Mouse (Mus musculus): ENCODE results near the gene Gm21679. TPM values are rescaled to one million over a fixed set of nuclear protein-coding genes. Genes with fewer than 3 reads are reported as not detected.
"Not testable (repeated sequence)": the region's sequence is repeated elsewhere in the genome, so short reads cannot be mapped to it uniquely, and the experiment has no call there.

Gene Gm21679
- not detected in 2 replicates for polyA plus RNA-seq (2012; ENCODE audit: insufficient read depth, low replicate concordance)

DNA sequence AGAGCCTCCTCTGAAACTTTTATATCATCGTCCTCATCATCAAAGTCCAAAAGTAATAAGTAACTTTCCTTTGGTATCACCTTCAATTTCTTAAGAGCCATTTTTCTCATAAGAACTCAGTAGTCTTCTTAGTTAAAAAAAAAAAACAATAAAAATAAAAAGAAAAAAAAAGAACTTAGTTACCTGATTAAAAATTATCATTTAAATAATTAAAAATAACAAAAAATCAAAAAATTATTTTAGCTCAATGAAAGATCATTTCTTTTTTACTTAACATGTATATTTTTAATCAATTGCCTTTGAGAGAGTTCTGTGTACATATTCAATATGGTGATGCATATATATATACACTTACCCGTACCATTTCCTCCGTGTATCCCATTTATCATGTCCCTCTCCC is at the start of gene Gm21679:
Gene Gm21679 (minus strand): TSS at position 101 of the 400 bp plus-strand sequence.
- not testable (repeated sequence) for H3K27me3 ChIP-seq (replicated peaks); H3K4me1 ChIP-seq; H3K9me3 ChIP-seq; H3K36me3 ChIP-seq (replicated peaks; ENCODE audit: low read length); H3K4me3 ChIP-seq (replicated peaks)

All from megakaryocyte, embryonic 14.5 days (primary cell).